Mouse (Mus musculus) cerebellum, adult 8-10 months (tissue): ENCODE measurements around the gene Serpina3c.
"Not testable (repeated sequence)": the region's sequence is repeated elsewhere in the genome, so short reads cannot be mapped to it uniquely, and the experiment has no call there.

ENCODE experiments used
- DNase-seq: peaks from one replicate; pipeline ENCODE4 v3.0.0; 2022

Gene Serpina3c

DNA sequence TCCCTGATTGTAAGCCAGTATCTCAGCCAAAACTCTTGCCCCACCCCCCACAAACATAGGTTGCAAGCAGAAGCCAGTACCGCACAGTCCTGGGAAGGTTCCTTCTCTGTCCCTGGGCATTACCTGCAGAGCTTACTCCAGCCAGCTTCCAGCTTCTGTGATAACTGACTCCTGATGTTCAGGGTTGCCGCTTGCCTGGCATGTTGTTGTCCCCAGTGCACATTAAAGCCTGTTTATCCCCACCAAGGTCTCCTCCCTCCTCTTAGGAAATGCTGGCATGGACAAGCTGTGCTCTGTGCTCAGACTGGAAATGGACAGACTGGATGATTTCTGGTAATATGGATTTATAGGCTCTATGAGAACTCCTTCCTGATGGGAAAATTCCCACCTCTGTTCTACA is at the start of gene Serpina3c:
Serpina3c (minus strand) TSS at position 215 of the 400 bp plus-strand sequence.
- no peak for DNase-seq

DNA sequence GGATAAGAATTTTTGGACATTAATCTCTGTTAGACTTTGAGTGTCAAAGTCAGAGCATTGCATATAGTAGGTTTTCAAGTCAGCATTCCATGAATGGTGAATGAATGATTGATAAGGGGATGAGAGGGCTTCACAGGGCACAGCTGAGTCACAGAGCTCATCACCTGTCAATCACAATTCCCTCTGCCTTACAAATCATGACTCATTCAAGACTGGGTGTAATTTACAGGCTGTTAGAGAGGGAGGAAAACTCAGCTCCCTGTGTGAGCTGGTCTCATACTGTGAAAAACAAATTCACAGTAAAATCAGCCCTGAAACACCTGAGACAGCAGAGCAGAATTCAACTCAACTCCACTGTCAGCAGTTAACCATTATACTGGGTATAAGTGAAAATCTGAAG is 37.2 kb upstream of the Serpina3c start:
- no peak for DNase-seq

DNA sequence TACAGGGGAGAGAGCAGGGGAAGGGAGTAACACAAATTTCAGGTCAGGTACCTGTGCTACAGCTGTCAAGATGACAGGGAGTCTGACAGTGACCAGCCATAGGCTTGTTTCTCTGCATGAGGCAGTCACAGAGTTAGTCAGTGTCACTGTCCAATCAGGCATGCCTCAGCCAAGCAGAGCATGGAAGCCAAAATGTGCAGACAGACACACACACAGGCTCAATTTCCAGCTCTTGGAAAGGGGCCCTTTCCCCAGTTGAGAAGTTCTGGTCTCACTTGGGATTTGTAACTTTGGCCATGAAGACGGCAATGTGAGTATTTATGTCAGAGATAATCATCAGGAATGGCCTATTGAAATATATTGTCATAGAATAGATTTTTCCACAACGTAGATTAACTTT is 35.6 kb upstream of the Serpina3c start:
- DNase-seq = no peak

DNA sequence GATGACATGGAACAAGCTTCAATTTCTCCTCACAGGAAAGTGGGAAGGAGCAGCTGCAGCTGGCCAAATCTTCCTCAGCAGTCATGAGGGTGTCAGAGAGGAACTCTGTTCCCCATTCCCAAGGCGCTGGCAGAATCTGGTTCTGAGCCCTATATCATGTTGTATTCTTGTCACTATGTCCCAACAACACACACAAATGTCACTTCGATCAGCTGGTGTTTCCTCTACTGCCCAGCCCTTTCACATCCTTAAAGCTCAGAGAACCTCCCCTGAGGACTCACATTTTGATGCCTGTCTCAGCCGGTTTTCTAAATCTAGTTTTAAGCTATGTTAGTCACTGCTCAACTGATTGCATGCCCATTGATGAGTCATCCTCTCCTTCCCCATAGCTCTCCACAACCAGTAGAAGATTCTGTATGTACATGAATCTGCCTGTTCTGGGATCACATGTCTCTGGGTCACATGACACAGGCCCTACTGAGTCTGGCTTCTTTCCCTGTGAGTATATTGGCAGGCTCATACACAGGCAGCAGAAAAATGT is 32.4 kb upstream of the Serpina3c start:
- DNase-seq = no peak

DNA sequence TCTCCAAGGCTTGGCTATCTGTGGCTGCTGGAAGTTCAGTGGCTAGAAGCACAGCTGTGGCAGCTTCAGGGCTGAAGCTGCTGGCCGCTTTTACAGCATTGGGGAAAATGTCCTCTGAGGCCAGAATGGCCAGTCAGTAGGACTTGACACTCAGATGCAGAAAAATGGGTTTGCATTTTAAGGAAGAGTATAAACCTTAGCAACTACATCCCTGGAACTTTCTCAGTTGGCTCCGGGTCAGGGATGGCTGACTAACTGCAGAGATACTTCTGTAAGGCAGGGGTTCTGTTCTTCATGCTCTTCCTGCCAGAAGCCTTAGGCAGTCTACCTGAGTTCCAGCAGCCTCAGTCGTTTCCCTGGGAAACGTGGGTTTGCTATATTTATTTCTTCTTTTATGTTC is 31.4 kb upstream of the Serpina3c start:
- no peak for DNase-seq

DNA sequence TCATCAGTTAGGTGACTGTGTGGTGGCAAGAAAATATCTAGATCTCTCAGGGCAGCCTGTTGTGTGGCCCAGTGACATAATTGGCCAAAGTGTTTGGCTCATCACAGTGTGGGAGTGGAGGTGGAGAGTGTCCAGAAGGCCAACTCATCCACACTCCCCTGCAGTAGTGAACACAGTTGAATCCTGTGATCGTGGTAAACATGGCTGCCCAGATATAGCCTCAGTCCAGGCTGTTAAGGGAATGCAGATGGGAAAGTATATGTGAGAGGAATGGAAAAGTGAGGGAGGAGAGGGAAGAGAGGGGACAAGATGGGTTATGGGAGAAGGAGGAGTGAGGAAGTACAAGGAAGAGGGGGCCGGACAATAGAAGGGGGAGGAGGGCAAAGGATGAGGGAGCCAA is 25.3 kb upstream of the Serpina3c start:
- no peak for DNase-seq

DNA sequence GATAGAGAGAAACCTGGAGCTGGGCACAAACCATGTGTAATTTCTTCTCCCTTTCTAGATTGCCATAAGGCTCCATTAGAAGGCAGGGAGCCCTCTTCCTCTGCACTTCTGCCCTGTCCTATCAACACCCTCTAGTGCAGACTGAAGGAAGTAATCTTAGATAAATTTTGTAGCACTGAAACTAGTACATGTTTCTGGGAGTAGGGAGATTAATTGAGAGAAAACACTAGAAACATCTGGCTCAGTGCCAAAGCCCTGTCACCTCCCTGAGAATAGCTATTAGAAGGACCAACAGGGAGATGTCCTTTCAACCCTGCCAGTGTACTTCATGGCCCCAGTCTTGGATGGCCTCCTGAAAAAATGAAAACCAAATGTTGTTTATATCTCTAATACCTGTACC is 24.9 kb upstream of the Serpina3c start:
- DNase-seq = no peak

DNA sequence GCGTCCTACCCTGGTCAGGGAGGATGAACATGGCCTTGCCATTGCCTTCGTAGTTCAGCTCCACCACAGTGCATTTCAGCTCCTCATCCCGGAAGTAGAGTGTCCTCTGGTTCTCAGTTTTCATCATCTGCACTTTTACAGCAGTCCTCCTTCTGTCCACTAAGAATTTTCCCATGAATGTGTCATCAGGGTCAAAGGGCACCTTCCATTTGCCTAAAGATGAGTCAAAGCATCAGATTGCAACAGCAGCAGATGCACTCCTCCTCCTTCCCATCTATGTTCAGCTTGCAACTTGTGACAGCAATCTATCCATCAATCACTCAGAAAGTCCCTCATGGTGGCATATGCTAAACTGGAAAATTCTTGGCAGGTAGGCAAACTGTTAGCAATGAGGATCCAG is 22.0 kb upstream of the Serpina3c start:
- no peak for DNase-seq

DNA sequence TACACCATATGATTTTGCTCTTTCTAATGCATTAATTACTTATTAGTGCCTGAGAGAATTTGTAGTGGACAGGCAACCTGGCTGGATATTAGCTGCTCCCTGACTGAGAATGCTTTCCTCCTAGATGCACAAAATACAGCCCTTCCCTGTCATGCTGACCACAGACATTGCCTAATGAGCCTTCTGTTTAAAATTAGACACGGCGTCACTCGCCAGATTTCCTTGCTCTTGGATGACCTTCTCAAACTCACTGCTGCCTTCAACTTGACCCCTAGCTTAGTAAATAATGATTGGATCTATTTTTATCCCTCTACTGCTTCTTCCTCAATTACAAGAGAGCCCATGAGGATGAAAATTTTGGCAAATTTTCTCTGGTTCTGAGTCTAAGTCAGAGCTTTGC is 21.1 kb upstream of the Serpina3c start:
- no peak for DNase-seq

DNA sequence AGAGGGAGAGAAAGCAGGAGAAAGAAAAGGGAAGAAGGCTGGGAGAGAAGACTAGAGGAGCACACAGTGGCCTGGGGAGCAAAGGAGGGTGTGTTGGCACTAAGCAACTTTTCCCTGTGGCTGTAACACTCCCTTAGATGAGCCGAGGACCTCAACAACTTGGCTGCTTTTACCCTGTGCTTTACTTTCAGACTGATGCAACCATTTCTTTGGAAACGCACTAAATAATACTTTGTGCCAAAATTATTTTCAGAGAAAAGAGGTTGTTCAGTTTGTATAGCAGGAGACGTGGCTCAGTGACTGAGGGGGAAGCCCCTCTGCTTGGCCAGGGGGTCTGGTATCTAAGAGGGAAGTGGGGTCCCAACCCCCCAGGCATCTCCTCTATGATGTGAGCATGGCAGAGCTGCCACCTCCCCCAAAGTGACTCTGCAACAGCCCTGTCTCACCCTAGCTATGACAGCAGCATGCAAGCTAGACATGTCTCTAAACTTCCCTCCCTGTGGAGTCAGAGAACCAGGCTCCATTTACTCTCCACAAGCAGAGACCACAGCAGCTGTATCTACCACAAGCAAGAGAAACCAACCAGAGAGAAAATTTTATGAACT is 527 bp downstream of the Serpina3c start:
- DNase-seq = no peak

DNA sequence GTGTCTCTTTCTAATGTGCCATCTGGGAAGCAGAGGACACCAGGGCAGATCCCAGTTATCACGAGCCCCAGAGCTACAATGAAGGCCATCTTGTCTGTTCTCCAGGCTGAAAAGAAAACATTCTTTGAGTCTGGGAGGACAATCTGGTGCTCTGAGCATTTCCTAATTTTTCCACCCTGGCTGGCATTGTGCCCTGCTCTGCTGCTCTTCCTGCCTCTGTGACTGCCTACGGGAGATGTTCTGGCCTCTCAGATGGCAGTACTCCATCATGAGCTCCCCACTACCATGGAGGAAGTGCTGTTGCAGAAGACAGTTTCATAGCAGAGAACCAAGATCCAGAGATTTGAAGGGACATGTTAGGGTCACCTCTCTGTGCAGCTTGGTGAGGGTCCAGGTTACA is 1.7 kb downstream of the Serpina3c start:
- no peak for DNase-seq

DNA sequence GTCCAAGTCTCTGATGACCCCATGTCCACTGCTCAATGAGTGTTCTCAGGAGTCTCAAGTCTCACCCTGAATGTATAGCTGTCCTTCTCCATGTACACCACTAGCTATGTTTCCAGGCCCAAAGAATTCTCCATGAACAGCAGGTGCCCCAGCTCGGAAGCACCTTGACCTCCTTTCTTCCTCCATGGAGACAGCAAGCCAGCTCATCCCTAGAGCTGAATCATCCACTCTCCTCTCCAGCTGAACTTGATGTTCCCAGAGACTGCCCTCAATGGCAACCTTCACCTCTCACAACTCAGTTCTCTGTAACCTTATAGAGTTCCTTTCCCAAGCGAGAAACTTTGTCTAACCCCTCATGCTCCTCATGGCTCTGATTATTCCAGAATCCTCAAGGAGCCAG is 8.1 kb downstream of the Serpina3c start:
- DNase-seq = no peak

DNA sequence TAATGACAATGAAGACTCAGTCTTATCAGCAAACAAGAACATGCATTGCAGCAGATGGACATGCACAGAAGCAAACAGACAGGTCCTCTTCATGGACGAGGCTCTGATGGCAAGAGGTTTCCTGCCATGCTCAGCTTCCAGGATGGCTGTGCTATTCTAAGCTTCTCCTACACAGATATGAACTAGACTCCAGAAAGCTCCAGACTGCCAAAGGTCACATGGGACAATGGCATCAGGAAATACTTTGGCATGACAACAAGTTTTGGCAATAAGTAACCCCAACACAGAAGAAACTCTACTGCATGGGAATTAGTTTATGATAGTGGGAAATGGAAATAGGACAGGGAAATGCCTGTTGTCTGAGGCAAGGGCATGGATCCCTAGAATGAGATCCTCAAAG is 10.4 kb downstream of the Serpina3c start:
- DNase-seq = no peak

DNA sequence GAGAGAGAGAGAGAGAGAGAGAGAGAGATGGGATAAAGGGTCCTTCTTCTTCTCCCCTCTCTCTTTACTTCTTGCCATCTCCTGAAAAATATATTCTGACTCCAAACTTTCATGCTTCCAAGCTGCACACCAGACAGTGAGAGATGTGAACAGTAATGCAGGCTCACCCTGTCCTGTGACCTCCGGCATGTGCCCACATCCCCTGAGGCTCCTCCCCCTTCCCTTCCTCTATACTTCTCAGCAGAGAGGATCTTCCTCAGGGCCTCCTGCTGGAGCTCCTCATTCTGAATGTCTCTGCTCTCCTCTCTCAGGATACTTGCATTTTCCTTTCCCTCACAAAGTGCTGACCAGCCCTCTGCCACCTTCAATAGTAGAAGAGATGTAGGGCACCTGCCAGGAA is 11.2 kb downstream of the Serpina3c start:
- DNase-seq = no peak

DNA sequence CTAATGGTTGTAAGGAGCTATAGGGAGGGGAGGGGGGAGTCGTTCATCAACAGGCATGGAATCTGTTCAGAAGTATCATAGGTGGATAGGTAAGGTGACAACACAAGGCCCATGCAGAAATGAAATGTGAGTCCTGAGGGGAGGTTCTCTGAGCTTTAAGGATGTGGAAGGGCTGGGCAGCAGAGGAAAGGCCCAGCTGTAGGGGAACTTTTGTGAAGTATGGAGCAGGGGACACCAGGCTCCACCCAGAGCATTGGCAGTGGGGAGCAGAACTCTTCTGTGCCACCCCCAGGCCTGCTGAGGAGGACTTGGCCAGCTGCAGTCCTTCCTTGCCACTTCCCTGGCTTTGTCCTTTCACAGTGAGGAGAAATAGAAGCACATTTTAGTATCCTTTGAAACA is 12.2 kb downstream of the Serpina3c start:
- DNase-seq = no peak

DNA sequence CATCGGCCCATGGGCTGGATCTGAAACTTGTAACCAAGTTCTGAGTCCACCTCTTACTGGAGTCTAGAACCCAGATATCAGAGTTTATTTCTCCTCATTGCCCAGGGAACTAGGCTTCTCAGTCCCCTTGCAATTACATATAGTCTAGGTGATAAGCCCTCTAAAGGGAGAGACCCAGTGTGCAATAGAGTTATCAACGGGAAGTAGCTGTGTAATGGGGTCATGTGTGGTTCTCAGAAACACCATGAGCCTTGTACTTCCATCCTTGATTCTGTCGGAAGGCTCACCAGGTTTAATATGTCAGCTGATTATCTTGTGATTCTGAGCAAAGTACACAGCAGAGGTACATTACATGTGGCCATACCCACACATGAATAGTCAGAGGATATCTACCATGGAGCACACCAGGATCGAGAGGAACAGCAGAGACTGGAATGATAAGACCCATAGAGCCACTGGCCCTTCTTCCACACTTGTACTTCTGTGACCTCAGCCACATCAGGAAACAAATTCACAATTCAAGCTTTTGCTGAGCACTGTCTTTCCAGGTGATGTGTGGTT is 13.0 kb downstream of the Serpina3c start:
- no peak for DNase-seq

DNA sequence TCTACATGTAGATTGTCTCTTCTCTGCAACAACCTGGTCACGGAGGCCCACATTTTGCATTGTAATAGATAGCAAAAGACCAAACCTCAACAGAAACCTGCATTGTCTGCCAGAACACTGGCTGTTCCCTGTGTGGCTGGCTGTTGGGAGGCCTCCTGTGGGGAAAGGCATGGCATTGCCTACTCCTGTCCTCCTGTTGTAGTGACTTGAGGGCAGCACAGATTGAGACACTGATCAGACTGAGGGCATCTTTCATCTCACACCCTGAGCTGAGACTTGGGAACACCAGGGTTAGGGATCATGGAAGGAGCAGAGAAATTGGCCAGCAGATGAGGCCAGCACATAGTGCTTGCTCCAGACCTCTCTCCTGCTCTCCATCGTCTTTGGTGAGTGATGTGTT is 15.5 kb downstream of the Serpina3c start:
- no peak for DNase-seq

DNA sequence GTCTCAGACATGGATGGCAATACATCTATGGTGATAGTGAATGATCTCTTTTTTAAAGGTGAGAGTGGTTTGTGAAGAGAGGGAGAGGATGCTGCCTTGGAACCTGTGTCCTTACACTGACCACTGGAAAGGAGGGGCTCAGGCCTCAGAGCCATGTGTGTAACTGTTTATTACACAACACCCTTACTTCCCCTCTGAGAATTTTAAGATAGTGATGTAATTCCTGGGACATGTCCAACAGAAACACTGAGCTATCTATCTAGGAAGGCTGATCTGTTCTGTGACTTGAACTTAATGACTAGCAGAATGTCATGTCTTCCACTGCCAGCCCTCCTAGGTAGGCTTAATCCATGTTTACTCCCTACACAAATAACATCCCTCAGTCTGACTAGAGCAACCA is 22.6 kb downstream of the Serpina3c start:
- DNase-seq = no peak

DNA sequence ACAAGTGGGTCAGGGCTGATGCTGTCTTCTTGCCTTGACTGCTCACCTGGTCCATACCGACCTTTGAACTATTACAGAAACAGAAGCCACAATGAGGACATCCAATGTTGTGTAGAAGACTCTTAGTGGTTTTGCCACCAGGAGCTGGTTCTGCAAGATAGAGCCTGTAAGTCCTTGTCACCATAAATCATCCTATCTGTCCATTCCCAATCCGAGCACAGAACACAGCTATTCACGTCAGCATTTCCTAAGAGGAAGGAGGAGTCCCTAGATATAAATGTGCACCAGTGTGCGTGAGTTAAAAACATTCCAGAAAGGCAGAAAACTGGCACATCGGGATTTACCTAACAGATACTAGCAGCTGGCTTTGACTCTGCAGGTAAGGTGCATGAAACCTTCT is 26.0 kb downstream of the Serpina3c start, which contains the start of gene Serpina3b:
Serpina3b (plus strand) TSS at position 301 of the 400 bp plus-strand sequence.
- no peak for DNase-seq

DNA sequence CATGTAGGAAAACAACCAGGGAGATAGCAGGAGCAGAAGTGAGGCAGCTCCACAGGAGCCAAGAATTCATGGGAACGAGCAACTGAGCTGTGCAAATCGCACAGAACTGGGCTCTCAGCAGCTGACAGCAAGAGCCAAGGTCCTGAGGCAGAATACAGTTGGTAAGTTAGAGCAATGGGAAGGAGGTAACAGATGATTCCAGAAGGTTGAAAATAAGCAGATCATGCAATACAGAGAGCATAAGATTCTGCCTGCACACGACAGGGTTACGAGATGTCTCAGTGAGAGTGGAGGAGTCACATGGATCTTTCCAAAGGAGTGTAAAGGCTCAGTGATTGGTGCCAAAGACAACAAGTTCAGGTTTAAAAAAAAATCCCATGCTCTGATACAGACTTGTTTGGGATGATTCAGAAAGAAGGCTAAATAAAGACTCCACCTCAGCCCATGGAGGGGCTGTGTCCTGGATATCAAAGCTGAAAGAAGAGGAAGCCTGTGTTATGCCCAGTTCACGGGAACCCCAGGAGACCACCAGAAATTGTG is 28.6 kb downstream of the Serpina3c start:
- no peak for DNase-seq

DNA sequence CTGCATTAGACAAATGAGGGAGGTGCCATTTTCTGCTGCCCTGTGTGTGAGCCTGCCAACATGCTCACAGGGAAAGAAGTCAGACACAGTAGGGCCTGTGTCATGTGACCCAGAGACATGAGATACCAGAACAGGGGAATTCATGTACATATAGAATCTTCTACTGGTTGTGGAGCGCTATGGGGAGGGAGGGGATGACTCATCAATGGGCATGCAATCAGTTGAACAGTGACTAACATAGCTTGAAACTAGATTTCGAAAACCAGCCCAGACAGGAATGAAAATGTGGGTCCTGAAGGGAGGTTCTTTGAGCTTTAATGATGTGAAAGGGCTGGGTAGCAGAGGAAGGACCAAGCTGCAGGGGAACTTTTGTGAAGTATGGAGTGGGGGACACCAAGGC is 29.7 kb downstream of the Serpina3c start:
- DNase-seq = no peak

DNA sequence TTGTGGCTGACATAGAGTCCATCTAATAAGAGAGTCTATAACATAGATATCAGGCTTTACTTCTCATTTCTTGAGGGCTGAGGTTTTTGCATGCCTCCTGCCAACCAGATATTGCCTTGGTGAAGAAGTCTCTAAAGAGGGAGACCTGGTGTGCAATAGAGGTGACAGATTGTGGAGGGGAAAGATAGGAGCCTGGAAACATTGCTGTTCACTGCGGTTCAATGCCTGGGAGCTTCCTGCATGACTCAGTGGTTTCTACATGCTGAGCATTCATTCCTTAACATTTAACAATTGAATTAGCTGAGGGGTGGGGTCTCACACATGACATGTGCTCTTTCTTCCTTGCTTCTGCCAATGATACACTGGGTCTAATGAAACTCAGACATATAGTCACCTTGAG is 30.6 kb downstream of the Serpina3c start:
- no peak for DNase-seq

DNA sequence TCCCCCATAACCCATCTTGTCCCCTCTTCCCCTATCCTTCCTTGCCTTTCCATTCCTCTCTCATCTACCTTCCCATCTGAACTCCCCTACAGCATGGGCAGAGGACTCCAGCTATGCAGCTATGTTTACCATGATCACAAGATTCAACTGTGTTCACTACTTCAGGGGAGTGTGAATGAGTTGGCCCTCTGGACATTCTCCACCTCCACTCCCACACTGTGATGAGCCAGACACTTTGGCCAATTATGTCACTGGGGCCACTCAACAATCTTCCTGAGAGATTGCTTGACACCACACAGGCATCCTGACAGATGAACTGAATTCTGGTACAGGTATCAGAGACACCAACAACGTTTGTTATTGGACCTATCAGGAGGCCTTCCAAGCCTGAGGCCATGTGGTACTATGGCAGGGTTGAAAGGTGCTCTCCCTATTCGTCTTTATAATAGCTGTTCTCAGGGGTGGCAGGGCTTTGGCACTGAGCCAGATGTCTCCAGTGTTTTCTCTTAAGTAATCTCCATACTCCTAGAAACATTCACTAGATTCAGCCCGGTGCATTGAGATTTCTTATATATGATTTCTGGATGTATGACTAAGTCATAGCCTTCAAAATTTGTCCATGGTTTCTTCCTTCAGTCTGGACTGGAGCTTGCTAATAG is 38.6 kb downstream of the Serpina3c start:
- no peak for DNase-seq

DNA sequence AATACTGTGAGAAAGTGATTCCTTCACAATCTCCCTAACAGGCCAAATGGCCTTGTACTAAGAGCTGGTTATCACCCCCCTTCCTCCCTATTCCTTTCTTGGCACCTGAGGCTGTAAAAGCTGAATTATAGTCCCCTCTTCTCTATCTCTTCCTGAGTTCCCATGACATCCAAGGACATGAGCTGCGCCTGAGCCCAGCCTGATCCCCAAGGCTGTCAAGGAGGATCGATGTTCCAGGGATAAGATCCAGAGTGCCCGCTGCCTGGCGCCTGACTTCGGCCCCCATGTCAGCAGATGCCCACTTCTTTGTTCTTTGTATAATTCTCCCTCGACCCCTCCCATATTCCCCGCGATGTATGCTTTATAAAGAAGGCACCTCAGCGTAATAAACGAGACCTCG is 41.3 kb downstream of the Serpina3c start, which contains the start of gene Serpina3a:
Serpina3a (plus strand) TSS at position 392 of the 400 bp plus-strand sequence.
- not testable (repeated sequence) for DNase-seq
